Mouse (Mus musculus): Measurements from ENCODE around the gene Grasp.

The Grasp gene

GRCm38 (mm10) chr15:101194951-101195823, 28.8 kb upstream of the Grasp start:
- DNase-seq (ENCODE audit: low spot score): no peak

- DNase-seq (ENCODE audit: low spot score): no peak
These were observed 27.8 kb upstream of the Grasp start for GRCm38 (mm10) chr15:101196079-101196795.

- DNase-seq (ENCODE audit: low spot score): no peak
These were observed 27.0 kb upstream of the Grasp start for GRCm38 (mm10) chr15:101196961-101197360.

GRCm38 (mm10) chr15:101197497-101198179, 26.4 kb upstream of the Grasp start:
- DNase-seq (ENCODE audit: low spot score): peak; percentile 57

- DNase-seq (ENCODE audit: low spot score): peak; percentile 75
These were observed 25.8 kb upstream of the Grasp start for GRCm38 (mm10) chr15:101198218-101198617.

GRCm38 (mm10) chr15:101198850-101199249, 25.1 kb upstream of the Grasp start:
- DNase-seq (ENCODE audit: low spot score): no peak

- DNase-seq (ENCODE audit: low spot score): no peak
These were observed 23.2 kb upstream of the Grasp start for GRCm38 (mm10) chr15:101200777-101201295.

- no peak for DNase-seq (ENCODE audit: low spot score)
These were observed 22.6 kb upstream of the Grasp start for GRCm38 (mm10) chr15:101201414-101201813.

- no peak for DNase-seq (ENCODE audit: low spot score)
These were observed 20.3 kb upstream of the Grasp start for GRCm38 (mm10) chr15:101203673-101204072.

GRCm38 (mm10) chr15:101204781-101205180, 19.2 kb upstream of the Grasp start:
- peak; percentile 69 for DNase-seq (ENCODE audit: low spot score)

GRCm38 (mm10) chr15:101210228-101210627, 13.8 kb upstream of the Grasp start:
- DNase-seq (ENCODE audit: low spot score): peak; percentile 67

GRCm38 (mm10) chr15:101210998-101211613, 12.9 kb upstream of the Grasp start:
- no peak for DNase-seq (ENCODE audit: low spot score)

- no peak for DNase-seq (ENCODE audit: low spot score)
These were observed 11.6 kb upstream of the Grasp start for GRCm38 (mm10) chr15:101212435-101212834.

- DNase-seq (ENCODE audit: low spot score): no peak
These were observed 8.9 kb upstream of the Grasp start for GRCm38 (mm10) chr15:101215136-101215535.

GRCm38 (mm10) chr15:101216036-101216435, 8.0 kb upstream of the Grasp start:
- no peak for DNase-seq (ENCODE audit: low spot score)

- DNase-seq (ENCODE audit: low spot score): no peak
These were observed 3.1 kb upstream of the Grasp start for GRCm38 (mm10) chr15:101220905-101221297.

- DNase-seq (ENCODE audit: low spot score): peak; percentile 93
These were observed 2.5 kb upstream of the Grasp start for GRCm38 (mm10) chr15:101221298-101222104.

- DNase-seq (ENCODE audit: low spot score): no peak
These were observed 998 bp upstream of the Grasp start for GRCm38 (mm10) chr15:101222897-101223482.

- DNase-seq (ENCODE audit: low spot score): no peak
These were observed 392 bp upstream of the Grasp start for GRCm38 (mm10) chr15:101223596-101223995.

- DNase-seq (ENCODE audit: low spot score): no peak
These were observed 989 bp downstream of the Grasp start for GRCm38 (mm10) chr15:101224977-101225376.

- peak; percentile 57 for DNase-seq (ENCODE audit: low spot score)
These were observed 4.0 kb downstream of the Grasp start for GRCm38 (mm10) chr15:101227971-101228370.

Measured in urinary bladder, postnatal 14 days (tissue).